Mouse (Mus musculus) testis, adult 2 months (tissue): Measurements from ENCODE around the gene Cenpm. TPM values are rescaled to one million over a fixed set of nuclear protein-coding genes. Genes with fewer than 3 reads are reported as not detected.
A peak's percentile ranks its signal among the peaks of the same experiment; 100 is the strongest.

Source experiments
- H3K27ac ChIP-seq: fragments of 200-500 bp; 2 replicates; pipeline ENCODE4 v1.5.1; 2012; ENCODE audit warnings: low read depth, low read length; ENCODE audit not compliant: control insufficient read depth, insufficient read depth
- H3K27me3 ChIP-seq: fragments of 200-500 bp; 2 replicates; pipeline ENCODE4 v1.6.1; 2012; ENCODE audit warnings: mild to moderate bottlenecking, low read length, moderate library complexity; ENCODE audit not compliant: control insufficient read depth, insufficient read depth
- H3K36me3 ChIP-seq: fragments of 200-500 bp; 2 replicates; pipeline ENCODE4 v1.6.1; 2012; ENCODE audit warnings: mild to moderate bottlenecking, low read length; ENCODE audit not compliant: control insufficient read depth, insufficient read depth
- H3K4me1 ChIP-seq: fragments of 200-500 bp; 2 replicates; pipeline ENCODE4 v1.6.1; 2012; ENCODE audit warnings: low read length; ENCODE audit not compliant: control insufficient read depth, insufficient read depth
- H3K4me3 ChIP-seq: fragments of 200-500 bp; 2 replicates; pipeline ENCODE4 v1.5.1; 2012; ENCODE audit warnings: low read depth, mild to moderate bottlenecking, low read length, moderate library complexity, mixed read lengths; ENCODE audit not compliant: control insufficient read depth
- CTCF ChIP-seq: fragments of 200-500 bp; IDR thresholded peaks from 2 replicates; pipeline ENCODE4 v1.5.1; 2012; ENCODE audit warnings: low read depth, mild to moderate bottlenecking, inconsistent platforms, low read length, moderate library complexity; ENCODE audit not compliant: control insufficient read depth, insufficient read depth, insufficient replicate concordance
- POLR2A ChIP-seq: fragments of 200-500 bp; IDR thresholded peaks from 2 replicates; pipeline ENCODE4 v1.6.1; 2012; ENCODE audit warnings: low read depth, mild to moderate bottlenecking, inconsistent platforms, low read length, moderate library complexity; ENCODE audit not compliant: control insufficient read depth
- polyA plus RNA-seq: library from polyadenylated mRNA; depleted of rRNA; stranded (reverse); fragments of >200 nt; gene quantifications from 2 replicates; pipeline ENCODE4 v1.2.3, GENCODE M21; 2012; rRNA removed

Gene Cenpm
- polyA plus RNA-seq = 14.6 and 21.3 TPM in 2 replicates

DNA sequence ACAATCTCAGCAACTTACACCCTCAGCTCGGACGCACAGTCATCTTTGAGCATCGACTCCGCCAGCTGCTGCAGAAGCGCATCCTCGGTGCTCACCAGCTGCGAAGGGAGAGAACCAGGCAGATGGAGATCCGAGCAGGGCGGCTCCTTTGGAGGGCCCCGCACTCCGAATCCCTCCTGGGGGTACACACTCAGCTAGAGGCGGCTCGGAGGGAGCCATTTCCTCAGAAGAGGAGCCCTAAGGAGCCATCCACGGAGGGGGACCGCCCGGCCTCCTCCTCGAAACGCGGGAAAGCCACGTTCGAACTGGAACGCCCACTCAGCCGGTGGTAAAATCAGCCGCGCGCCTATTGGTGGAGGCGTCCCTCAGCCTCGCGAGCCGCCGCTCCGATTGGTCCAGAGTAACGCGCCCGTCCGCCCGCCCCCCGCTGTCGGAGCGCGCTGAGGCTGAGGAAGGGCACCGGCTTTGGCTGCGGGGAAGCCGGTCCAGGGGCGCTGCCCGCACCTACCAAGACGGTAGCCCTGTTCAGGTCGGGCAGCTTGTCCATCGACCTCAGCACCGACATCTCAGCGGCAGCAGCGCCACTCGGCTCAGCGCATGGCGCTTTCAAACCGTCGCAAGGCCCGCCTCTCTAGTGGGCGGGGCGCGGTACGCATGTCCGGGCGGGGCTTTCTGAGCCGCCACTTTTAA lies at the start of gene Cenpm:
Gene Cenpm (minus strand): TSS at position 634 of the 690 bp plus-strand sequence.
- Histone ChIP-seq H3K36me3 (no peaks in the 10 kb centered on the region), H3K27ac (peak within 1 kb of the TSS; percentile 99), H3K4me3 (peak within 1 kb of the TSS; percentile 99), H3K4me1 (peaks cover 12% of the 10 kb centered on the region), H3K27me3 (no peaks in the 10 kb centered on the region)
- TF ChIP-seq CTCF (no peak), POLR2A (peak; percentile 59)

- Histone ChIP-seq H3K4me3 (no peak overlapping the region), H3K27ac (no peak overlapping the region), H3K36me3 (no peaks in the 10 kb centered on the region), H3K4me1 (peaks cover 3% of the 10 kb centered on the region; the same call in 1 of the 2 replicates), H3K27me3 (no peaks in the 10 kb centered on the region)
- no peak for TF ChIP-seq POLR2A
- no peak for TF ChIP-seq CTCF
Measured at GRCm38 (mm10) chr15:82294059-82294458, 49.5 kb upstream of the Cenpm start.

DNA sequence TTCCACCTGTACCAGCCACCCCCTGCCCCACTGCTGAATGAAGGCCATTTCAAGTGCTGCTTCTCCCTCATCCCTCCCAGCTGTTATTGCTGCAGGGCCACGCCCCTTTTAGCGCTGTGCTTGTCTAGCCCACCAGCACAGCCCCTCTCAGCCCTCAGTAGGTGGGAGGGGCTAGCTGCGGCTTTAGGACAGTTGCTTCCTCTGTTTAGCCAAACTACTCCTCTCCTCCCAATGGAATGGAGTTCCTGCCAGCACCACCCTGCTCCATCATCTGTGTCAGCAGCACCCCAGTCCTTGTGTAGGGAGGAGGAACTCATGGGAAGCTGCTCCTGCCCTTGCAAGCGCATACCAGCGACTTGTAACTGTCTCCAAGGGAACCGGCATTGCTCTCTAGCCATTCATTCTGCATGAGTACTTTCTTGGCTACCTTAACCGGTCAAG lies 48.7 kb upstream of the Cenpm start:
- Histone ChIP-seq H3K4me3 (no peak overlapping the region), H3K27me3 (no peaks in the 10 kb centered on the region), H3K27ac (no peak overlapping the region), H3K36me3 (no peaks in the 10 kb centered on the region), H3K4me1 (peaks cover 3% of the 10 kb centered on the region; the same call in 1 of the 2 replicates)
- no peak for TF ChIP-seq POLR2A
- TF ChIP-seq CTCF = no peak

DNA sequence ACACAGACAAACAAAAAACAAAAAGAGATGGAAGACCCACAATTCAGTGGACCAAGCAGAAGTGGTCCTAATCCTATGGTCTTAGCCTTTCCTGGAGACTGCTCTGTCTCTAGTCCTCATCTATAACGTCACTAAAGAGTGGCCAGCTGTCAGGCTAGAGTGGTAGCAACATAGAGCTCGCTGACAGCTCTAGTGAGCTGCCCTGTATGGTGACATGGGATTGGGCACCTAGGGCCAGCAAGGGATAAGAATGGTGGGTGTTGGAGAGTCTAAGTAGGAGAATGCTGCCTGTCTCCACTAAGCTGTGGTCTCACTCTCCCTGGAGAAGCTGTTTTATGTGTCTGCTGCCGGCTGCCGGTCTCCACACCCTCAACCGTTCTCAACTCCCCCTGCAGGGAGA lies 48.3 kb upstream of the Cenpm start:
- Histone ChIP-seq H3K4me1 (peaks cover 3% of the 10 kb centered on the region; the same call in 1 of the 2 replicates), H3K36me3 (no peaks in the 10 kb centered on the region), H3K4me3 (no peak overlapping the region), H3K27ac (no peak overlapping the region), H3K27me3 (no peaks in the 10 kb centered on the region)
- TF ChIP-seq CTCF = no peak
- TF ChIP-seq POLR2A = no peak

DNA sequence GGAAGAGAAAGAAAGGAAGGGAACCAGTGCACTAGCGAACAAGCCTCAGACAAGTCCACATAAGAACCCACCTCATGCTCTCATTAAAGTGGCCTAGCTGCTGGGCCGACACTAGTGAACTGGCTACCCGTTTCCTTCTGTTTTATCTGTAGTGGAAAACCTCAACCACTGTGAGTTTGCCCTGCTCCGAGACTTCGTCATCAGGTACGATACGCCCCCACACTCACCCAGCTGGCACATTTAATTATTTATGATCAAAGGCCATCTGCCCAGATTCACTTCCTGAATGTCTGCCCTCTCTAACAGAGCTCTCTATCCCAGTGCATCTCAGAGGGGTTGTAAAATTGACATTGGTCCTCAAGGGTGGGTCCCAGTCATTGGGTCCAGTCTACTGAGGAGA lies 45.7 kb upstream of the Cenpm start:
- TF ChIP-seq CTCF (no peak), POLR2A (no peak)
- no peak overlapping the region for H3K4me3 ChIP-seq
- H3K4me1 ChIP-seq = peaks cover 7% of the 10 kb centered on the region
- no peaks in the 10 kb centered on the region for H3K36me3 ChIP-seq
- no peak overlapping the region for H3K27ac ChIP-seq
- H3K27me3 ChIP-seq = no peaks in the 10 kb centered on the region

DNA sequence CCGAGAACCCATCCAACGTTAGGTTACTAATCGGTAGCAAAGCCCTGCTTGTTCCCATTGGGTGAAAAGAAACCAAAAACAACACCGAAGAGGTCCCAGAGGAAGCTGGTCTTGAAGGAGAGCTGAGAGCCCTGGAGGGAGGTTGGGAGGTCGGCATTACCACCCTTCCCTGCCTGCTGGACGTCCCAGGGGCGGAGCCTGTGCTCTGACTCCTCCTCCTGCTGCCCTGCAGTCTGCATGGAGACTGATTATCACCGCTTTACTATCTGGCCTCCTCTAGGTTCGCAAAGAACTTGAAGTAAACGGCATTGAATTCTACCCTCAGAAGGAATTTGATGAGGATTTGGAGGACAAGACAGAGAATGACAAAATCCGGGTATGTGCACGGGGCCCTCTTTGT lies 41.6 kb upstream of the Cenpm start:
- Histone ChIP-seq H3K27me3 (no peaks in the 10 kb centered on the region), H3K27ac (no peak overlapping the region), H3K4me1 (peaks cover 4% of the 10 kb centered on the region), H3K4me3 (no peak overlapping the region), H3K36me3 (no peaks in the 10 kb centered on the region)
- TF ChIP-seq POLR2A = no peak
- no peak for TF ChIP-seq CTCF

- Histone ChIP-seq H3K27me3 (no peaks in the 10 kb centered on the region), H3K4me1 (peaks cover under 1% of the 10 kb centered on the region), H3K27ac (no peak overlapping the region), H3K4me3 (no peak overlapping the region), H3K36me3 (no peaks in the 10 kb centered on the region)
- no peak for TF ChIP-seq POLR2A
- TF ChIP-seq CTCF = no peak
Measured at GRCm38 (mm10) chr15:82280638-82281037, 36.1 kb upstream of the Cenpm start.
